Mouse (Mus musculus) frontal cortex, adult (tissue): ENCODE results near the gene Gm14214.

Experiments used
- ATAC-seq: cut with Nextera tagmentation; 2 replicates; pipeline ENCODE4 v1.9.2; 2017; ENCODE audit warnings: mild to moderate bottlenecking, moderate library complexity, mixed read lengths; ENCODE audit not compliant: low TSS enrichment

Gm14214 gene

GRCm38 (mm10) chr2:154731916-154732315 is 37.9 kb downstream of the Gm14214 start:
- ATAC-seq: no peak

DNA sequence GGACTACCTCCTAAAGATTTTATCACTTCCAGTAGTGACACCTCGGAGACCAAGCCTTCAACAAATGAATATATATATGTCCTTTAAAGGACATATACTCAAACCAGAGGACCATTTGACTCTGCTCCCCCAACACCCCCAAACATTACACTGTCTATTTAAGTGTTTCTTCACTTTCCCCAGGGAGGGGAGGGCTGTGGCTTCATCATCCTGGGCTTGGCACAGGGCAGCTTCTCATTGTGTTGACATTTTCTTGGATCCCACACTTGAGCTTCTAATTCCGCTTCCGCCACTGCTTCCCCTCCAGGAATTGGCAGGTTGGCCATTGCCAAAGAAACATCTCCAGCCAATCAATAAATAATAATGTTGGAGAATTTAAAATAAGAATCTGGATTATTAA is 39.0 kb downstream of the Gm14214 start:
- no peak for ATAC-seq

DNA sequence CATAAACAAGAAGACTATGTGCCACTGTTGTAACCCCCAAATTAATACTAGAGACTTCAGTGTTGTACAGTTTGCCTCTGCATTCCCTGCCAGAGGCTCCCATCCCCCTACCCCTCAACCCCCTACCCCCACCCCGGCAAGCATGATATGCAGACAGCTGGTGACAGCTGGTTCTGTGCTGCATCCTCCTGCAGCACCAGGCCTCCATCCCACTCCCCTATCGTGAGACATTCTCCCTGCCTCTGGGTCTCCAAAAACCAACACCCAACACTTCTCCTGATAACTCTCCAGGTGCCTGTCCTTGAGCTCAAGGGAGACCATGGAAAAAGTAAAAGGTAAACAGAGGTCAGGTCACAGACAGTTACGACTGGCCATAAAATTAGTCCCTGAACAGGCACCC is 40.1 kb downstream of the Gm14214 start:
- no peak for ATAC-seq

DNA sequence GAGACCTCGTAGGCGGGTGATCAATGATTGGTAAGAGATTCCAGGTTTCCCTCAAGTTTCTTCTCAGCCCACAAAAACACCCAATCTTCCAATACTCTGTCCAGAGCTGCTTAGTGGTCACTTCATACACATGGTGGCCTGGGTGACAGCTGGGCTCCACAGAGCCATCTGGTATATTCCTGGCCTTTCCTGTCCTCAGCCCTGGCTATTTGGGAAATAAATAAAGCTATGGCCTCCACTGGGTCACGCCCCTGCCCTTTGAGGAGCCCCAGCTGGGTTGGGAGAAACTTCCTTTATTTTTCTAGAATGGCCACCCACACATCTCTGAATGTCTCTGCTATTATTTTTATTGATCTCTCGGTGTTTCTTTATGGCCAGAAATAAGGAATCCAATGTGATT is 46.4 kb downstream of the Gm14214 start:
- no peak for ATAC-seq

DNA sequence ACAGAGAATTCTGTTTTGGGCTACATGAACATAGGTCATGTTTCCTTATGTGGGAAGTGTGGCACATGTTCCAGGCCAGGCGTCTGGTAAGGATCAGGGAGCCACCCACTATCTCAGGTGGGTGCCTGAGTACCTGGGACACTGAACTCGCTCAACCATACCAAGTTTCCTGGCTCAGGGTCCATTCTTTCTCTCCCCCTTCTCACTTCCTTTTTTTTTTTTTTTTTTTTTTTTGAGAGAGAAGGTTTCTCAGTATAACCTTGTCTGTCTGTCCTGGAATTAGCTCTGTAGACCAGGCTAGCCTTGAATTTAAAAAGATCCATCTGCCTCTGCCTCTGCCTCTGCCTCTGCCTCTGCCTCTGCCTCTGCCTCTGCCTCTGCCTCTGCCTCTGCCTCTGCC is 49.5 kb downstream of the Gm14214 start:
- no peak for ATAC-seq
